Mouse (Mus musculus) thymus, postnatal 36 days (tissue): ENCODE data around the gene Nprl3.
"Not testable (repeated sequence)": the region's sequence is repeated elsewhere in the genome, so short reads cannot be mapped to it uniquely, and the experiment has no call there.

ENCODE experiments used
- DNase-seq, 2 experiments: peaks; one replicate each; pipeline ENCODE4 v3.0.0; 2022; ENCODE audit warnings: mixed read lengths in 2 of 2

The Nprl3 gene

GRCm38 (mm10) chr11:32283091-32283777 is 15.7 kb upstream of the Nprl3 start, which contains the start of gene Hba-a1:
Gene Hba-a1, plus strand, starts transcription at chr11:32283511.
- not testable (repeated sequence) for DNase-seq

GRCm38 (mm10) chr11:32281416-32282144 is 14.1 kb upstream of the Nprl3 start:
- DNase-seq: no peak

GRCm38 (mm10) chr11:32280646-32281045 is 13.1 kb upstream of the Nprl3 start:
- DNase-seq: no peak

- no peak for DNase-seq
Observed at GRCm38 (mm10) chr11:32278458-32278957, 11.0 kb upstream of the Nprl3 start.

GRCm38 (mm10) chr11:32277736-32278457 is 10.4 kb upstream of the Nprl3 start:
- DNase-seq: no peak

- no peak for DNase-seq
Observed at GRCm38 (mm10) chr11:32276347-32276746, 8.8 kb upstream of the Nprl3 start, which contains the start of gene Hba-x. Gene Hba-x, plus strand, starts transcription at chr11:32276400.

- DNase-seq: no peak
Observed at GRCm38 (mm10) chr11:32271178-32271577, 3.7 kb upstream of the Nprl3 start.

GRCm38 (mm10) chr11:32268952-32269351 is 1.4 kb upstream of the Nprl3 start:
- DNase-seq: no peak

GRCm38 (mm10) chr11:32267964-32268363 is 457 bp upstream of the Nprl3 start:
- DNase-seq: peak; percentile 4 to 24

GRCm38 (mm10) chr11:32266776-32267175 is 731 bp downstream of the Nprl3 start:
- no peak for DNase-seq

GRCm38 (mm10) chr11:32266194-32266593 is 1.3 kb downstream of the Nprl3 start:
- no peak for DNase-seq

- no peak for DNase-seq
Observed at GRCm38 (mm10) chr11:32265117-32265738, 2.3 kb downstream of the Nprl3 start.

- no peak for DNase-seq
Observed at GRCm38 (mm10) chr11:32262674-32263415, 4.7 kb downstream of the Nprl3 start.

GRCm38 (mm10) chr11:32256566-32256965 is 10.9 kb downstream of the Nprl3 start:
- no peak for DNase-seq

GRCm38 (mm10) chr11:32256146-32256545 is 11.4 kb downstream of the Nprl3 start:
- no peak for DNase-seq

- DNase-seq: no peak
Observed at GRCm38 (mm10) chr11:32253121-32253520, 14.4 kb downstream of the Nprl3 start.

GRCm38 (mm10) chr11:32250880-32251763 is 16.4 kb downstream of the Nprl3 start:
- no peak for DNase-seq

- no peak for DNase-seq
Observed at GRCm38 (mm10) chr11:32248350-32248749, 19.2 kb downstream of the Nprl3 start.

GRCm38 (mm10) chr11:32247068-32247467 is 20.4 kb downstream of the Nprl3 start:
- DNase-seq: peak; percentile 23 to 30

- no peak for DNase-seq
Observed at GRCm38 (mm10) chr11:32245614-32246013, 21.9 kb downstream of the Nprl3 start.

- no peak for DNase-seq
Observed at GRCm38 (mm10) chr11:32244617-32245016, 22.9 kb downstream of the Nprl3 start.
